Mouse (Mus musculus): Measurements from ENCODE around the gene Mgat2.
"Not testable (repeated sequence)": the region's sequence is repeated elsewhere in the genome, so short reads cannot be mapped to it uniquely, and the experiment has no call there.

The Mgat2 gene

DNA sequence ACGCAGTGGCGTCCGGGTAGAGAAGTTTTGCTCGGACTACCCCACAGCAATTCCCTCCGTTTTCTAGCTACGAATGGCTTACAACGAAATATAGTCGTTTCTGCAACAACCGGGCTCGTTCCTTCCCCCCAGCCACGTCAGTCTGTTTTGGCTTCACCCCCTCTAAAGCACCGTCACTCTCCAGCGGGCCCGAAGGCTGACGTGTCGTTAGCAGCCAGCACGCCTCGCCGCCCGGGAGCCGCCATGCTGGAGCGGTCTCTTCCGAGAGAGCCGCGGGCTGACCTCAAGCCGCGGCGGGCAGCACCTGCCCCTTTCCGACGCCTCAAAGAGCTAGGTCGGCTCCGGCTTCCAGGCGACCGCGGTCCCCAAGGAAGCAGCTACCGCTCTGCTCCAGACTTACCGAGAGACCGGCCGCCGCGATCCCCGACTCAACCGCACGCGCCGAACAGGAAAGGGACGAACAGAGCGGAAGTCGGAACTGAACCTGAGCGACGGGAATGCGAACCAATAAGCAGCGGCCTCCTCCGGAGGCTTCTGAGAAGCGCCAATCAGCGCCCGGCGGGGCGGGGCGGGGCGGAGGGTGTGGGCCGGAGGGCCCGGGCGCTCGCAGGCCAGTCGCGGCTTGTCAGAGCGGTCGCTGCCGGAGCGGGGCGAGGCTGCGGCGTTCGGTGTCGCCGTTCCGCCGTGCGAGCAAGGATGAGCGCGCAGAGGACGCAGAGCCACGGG lies at the start of gene Mgat2, which contains the start of gene Rpl36al:
Mgat2 (plus strand) TSS at position 575 of the 726 bp plus-strand sequence.
Rpl36al (minus strand) TSS at position 501 of the 726 bp plus-strand sequence.
- DNase-seq (ENCODE audit: low read depth in 1 of 2, low spot score in 2 of 2): peak; percentile 89 to 94

DNA sequence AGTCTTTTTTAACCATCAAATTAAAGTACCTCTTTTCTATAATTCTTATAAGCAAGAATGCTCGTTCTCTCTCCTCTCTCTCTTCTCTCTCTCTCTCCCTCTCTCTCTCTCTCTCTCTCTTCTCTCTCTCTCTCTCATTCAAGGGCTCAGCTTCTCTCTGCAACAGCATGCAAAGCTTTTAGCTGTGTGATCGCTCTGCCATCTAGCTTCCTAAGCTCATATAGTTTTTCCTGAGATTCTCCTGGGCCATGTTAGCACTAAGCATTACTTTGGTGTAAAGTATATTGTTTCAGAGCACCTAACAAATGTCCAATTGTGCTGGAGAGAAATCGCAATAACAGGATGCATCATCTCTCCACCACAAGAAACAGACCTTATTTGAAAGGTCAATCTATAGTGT lies 44.8 kb upstream of the Mgat2 start:
- no peak for DNase-seq (ENCODE audit: low read depth in 1 of 2, low spot score in 2 of 2)

DNA sequence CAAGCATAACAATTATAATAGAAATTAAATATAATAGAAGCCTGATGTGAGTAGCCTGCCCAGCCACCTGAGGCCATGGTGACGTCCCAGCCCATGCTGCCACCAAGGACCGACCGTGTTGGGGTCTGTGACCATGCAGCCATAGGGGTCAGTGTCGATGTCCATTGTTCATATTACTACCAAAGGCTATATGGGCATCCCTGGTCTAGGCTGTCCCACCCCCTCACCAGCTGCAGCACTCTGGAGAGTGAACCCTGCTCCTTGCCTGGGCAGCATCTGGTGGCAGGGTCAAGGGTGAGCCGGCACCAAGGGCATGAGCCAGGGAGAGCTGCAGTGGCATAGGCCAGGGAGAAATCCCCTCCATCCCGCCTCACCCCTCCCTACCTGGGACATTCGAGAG lies 44.1 kb upstream of the Mgat2 start:
- DNase-seq (ENCODE audit: low read depth in 1 of 2, low spot score in 2 of 2): no peak

DNA sequence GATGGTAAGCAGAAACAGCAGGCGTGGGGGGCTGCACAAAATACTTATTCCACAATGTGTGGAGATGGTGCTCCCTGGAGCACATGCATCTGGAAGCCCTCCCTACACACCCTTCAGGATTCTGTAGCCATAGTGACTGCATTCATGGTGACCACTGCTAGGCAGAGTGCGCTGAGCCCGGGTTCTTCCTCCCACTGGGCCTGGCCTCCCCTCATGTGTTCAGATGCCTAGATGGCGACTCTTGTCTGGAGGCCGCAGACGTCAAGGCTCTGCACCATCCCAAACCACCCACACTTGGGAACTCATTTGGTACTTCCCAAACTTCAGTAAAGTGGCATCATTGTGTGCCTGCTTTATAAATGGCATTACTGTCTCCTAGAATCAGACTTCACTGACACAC lies 40.5 kb upstream of the Mgat2 start:
- DNase-seq (ENCODE audit: low read depth in 1 of 2, low spot score in 2 of 2): no peak

DNA sequence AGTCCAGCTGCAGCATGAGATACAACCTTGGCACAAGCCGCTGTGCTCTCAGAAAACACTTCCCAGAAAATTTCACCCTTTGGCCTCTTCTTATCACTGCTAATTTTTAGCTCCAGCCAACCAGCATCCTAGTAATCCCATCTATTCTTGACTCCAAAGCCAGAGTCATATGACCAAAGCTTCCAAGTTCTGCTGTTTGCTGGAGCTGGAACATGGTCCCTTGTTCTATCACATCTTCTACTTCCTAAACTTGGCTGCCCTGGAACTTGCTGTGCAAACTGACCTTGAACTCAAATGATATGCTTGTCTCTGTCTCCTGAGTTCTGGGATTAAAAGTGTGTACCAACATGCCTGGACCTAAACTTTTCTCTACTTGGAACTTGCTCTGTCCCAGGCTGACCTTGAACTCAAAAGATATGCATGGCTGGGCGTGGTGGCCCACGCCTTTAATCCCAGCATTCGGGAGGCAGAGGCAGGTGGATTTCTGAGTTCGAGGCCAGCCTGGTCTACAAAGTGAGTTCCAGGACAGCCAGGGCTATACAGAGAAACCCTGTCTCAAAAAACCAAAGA lies 36.7 kb upstream of the Mgat2 start:
- no peak for DNase-seq (ENCODE audit: low read depth in 1 of 2, low spot score in 2 of 2)

DNA sequence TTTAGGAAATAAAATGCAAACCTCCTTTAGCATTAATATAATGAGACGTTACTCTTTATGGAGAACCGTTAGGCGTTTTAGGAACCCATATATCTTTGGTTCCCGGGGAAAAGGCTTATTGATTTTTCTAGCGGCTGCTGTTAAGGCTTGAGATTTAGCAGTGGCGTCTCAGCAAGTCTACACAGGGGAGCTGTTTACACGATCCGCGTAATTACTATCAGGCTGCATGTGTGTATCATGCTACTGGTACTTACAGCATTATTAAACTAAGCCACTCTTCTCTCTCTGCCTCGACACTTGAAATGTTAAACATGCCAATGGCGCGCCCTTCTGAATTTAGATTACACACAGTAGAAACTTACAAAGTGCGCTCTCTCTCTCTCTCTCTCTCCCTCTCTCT lies 33.9 kb upstream of the Mgat2 start:
- no peak for DNase-seq (ENCODE audit: low read depth in 1 of 2, low spot score in 2 of 2)

DNA sequence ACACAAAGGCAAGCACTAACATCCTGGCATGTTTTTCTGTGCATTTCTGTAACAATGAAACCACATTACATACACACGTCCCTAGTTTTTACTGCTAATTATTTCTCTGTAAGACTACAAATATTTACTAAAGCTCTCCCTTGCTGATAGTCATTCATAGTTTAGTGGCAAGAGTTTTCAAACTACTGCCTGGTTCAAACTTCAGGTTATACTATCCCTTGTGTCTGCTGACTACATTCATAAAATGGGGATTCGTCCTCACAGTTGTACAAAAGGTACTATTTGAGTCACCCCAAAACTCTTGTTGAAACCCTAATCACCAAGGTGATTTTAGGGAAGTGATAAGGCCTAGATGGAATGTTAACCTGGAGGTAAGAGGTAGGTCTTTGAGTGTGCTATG lies 28.0 kb upstream of the Mgat2 start:
- DNase-seq (ENCODE audit: low read depth in 1 of 2, low spot score in 2 of 2): no peak

DNA sequence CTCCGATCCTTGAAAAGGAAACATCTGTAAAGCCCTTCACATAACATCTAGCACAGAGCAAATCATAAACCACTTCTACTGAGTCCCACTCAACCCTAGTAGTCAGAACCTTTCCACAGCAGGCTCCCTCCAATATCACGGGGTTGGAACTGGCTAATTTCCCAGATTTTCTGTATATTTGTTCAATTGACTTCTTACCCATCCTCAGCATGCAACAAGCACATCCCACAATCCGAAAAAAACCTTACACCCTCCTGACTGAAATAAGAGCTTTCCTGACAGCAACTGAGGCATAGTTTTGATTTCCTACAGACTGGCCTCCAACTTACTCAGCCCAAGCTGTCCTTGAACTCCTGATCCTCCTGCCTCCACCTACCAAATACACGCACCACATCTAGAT lies 27.5 kb upstream of the Mgat2 start:
- no peak for DNase-seq (ENCODE audit: low read depth in 1 of 2, low spot score in 2 of 2)

DNA sequence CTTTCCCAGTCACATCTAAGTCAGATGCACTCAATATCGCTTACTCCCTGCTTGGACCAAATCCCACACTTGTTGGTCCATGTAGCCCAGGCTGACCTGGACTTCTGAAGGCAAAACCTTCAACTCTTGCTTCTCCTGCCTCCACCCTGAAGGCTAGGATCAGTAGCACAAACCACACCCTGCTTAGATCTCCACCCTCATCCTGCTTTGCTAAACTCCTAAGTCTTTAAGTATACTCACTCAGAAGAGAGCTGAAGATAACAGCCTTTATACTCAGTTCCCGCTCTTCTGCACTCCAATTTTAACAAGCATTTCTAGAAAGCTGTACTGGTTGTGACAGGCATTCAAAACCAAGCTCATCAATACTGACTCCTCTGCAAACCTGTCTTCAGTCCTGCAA lies 26.9 kb upstream of the Mgat2 start:
- no peak for DNase-seq (ENCODE audit: low read depth in 1 of 2, low spot score in 2 of 2)

DNA sequence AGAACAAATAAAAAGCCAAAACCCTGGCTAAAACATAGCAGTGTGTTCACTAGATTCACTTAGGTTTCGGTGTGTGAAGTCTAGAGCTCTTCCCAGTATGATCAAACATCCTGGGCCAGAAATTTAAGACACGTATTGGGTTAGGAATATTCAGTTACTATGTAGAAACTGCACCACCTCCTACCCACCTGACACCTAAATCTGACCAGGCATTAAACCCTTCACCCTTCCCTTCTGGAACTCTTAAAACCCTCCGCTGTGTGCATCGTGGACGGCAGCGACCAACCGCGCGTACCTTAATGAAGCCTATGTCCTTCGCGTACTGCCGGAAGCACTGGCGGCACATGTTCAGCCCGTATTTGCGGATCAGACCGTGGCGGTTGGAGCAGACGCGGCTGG lies 25.6 kb upstream of the Mgat2 start:
- DNase-seq (ENCODE audit: low read depth in 1 of 2, low spot score in 2 of 2): no peak

DNA sequence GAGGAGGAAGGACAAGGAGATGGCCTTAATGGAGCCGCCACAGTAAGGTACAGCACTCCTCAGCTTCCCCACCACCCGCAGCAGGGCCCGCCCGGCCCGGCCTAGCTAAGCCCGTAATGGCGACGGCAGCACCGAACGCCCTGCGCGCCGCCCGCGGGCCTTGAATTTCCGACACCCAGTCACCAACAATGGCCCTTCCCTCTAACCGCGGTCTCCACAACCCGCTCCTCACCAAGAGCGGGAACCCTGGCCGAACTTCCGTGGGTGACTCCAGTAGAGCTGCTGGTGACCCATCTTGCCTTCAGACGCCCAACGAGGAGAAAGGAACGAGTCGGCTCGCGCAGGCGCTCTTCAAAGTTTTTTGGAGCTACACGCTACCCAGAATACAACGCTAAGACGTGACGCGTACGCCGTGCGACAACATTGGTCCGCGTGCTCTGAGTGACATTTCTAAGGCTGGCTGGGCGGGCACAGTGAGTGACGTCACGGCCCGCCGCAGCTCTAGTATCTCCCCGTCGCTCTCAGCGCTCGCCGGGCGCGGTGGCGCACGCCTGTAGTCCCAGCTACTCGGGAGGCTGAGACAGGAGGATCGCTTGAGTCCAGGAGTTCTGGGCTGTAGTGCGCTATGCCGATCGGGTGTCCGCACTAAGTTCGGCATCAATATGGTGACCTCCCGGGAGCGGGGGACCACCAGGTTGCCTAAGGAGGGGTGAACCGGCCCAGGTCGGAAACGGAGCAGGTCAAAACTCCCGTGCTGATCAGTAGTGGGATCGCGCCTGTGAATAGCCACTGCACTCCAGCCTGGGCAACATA lies 25.0 kb upstream of the Mgat2 start, which contains the start of gene Rps29:
Rps29 (minus strand) TSS at position 422 of the 813 bp plus-strand sequence.
- peak; percentile 95 for DNase-seq (ENCODE audit: low read depth in 1 of 2, low spot score in 2 of 2)

DNA sequence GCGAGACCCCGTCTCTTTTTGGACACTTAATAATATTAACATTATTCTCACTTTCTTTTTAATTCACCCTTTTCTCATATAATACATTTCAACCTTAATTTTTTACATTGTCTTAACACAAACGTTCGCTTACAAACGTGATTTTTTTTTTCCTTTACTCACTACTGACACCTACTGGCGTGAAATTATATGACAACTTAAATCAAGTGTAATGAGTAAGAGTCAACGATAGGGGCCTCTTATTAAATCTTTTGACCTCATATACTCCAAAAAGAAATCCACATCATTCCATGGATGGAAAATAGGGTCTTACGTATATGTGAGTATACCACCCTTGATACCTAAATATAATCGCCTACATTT lies 24.4 kb upstream of the Mgat2 start:
- DNase-seq (ENCODE audit: low read depth in 1 of 2, low spot score in 2 of 2): no peak

DNA sequence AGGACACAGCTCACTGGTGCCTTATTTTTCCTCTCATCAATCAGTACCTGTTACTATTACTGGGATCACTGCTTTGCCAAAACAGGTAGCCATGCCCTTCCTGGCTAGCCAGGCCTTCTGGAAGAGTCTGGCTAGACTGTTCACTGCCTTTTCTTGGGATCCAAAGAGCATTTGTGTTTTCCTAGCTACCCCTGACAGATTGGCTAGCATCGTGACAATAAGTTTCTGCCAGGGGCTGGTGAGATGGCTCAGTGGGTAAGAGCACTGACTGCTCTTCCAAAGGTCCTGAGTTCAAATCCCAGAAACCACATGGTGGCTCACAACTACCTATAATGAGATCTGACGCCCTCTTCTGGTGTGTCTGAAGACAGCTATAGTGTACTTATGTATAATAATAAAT lies 23.3 kb upstream of the Mgat2 start:
- DNase-seq (ENCODE audit: low read depth in 1 of 2, low spot score in 2 of 2): not testable (repeated sequence)

DNA sequence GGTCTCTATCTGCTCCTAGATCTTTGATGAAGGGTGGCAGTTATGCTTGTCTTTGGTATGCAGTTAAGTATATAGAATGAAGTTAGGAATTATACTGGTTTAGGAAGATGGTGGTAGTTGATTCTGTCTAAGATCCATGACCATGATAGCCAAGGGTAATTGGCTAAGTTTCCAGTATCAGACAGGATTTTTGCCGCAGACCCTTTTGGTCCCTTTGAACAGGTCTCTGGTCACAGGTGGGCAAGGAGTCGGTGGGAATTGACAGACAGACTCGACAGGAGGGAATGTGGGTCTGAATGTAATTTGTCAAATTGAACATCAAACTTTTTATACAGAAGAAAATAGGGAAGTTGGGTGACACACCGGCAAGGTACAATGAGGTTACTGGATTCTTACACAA lies 20.4 kb upstream of the Mgat2 start:
- not testable (repeated sequence) for DNase-seq (ENCODE audit: low read depth in 1 of 2, low spot score in 2 of 2)

DNA sequence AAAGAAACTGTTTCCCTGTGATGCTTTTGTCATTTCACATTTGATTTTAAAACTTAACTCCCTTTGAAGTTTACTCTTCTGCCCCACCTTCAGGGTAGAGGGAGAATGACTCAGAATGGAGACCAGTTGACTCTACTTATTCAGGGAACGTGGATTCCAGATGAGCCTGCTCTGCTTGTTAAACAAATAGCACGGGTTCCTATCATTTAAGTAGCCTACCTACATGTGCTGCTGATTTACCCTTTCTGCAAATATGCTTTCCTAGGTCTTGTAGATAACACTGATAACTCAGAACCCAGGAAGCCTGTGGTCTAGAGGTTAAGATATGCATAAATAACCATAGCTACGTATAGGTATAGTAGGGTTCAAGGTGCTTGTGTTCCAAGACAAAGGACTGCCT lies 19.1 kb upstream of the Mgat2 start:
- DNase-seq (ENCODE audit: low read depth in 1 of 2, low spot score in 2 of 2): no peak

DNA sequence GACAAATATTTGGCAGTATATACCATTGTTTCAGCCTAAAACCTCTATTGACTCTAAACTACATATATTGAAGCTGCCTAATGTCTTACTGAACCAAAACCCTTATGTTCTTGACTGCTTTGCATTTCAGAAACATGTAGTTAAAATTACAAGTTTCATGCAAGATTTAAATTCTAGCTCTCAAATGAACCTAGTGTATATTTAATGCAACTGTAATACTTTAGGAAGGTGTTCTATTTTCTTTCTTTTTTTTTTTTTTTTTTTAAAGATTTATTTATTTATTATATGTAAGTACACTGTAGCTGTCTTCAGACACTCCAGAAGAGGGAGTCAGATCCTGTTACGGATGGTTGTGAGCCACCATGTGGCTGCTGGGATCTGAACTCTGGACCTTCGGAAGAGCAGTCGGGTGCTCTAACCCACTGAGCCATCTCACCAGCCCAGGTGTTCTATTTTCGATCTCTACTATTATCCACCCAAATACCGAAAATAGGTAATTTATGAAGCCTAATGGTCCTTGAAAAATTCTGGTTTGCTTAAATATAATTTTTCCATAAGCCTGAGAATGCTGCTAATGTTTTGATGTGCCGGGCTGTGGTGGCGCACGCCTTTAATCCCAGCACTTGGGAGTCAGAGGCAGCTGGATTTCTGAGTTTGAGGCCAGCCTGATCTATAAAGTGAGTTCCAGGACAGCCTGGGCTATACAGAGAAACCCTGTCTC lies 16.9 kb upstream of the Mgat2 start:
- not testable (repeated sequence) for DNase-seq (ENCODE audit: low read depth in 1 of 2, low spot score in 2 of 2)

DNA sequence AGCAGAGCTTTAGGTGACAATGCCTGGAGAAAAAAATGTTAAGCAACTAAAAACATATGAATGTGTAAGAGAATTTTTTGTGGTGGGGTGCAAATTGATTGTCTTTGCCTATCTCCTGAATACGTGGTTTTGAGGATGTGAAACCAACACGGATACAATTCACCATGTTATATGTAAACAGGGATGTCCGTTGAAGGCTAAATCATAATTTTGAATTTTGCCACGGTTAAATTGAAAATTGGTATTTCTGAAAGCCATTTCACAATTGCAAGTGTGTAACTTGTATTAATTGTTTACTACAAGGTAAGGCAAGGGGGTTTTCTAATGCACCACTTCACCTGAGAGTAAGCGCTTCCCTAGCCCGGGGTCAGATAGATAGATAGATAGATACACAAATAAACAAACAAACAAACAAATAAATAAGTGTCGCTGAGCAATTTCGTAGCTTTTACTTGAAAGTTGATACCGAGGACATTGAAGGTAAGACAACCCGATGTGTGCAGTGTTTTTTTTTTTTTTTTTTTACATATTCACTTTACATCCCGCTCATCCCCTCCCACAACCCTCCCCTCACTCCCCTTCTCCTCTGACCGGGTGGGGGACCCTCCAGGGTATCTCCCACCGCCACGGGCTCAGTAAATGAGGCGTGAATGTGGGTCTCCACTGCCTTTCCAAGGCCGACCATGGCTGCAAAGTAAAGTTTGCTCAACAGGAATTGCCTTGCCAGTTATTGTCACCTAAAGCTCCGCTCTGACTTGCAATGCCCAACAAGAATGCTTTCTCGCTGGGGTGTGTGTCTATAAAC lies 16.1 kb upstream of the Mgat2 start:
- DNase-seq (ENCODE audit: low read depth in 1 of 2, low spot score in 2 of 2): no peak

DNA sequence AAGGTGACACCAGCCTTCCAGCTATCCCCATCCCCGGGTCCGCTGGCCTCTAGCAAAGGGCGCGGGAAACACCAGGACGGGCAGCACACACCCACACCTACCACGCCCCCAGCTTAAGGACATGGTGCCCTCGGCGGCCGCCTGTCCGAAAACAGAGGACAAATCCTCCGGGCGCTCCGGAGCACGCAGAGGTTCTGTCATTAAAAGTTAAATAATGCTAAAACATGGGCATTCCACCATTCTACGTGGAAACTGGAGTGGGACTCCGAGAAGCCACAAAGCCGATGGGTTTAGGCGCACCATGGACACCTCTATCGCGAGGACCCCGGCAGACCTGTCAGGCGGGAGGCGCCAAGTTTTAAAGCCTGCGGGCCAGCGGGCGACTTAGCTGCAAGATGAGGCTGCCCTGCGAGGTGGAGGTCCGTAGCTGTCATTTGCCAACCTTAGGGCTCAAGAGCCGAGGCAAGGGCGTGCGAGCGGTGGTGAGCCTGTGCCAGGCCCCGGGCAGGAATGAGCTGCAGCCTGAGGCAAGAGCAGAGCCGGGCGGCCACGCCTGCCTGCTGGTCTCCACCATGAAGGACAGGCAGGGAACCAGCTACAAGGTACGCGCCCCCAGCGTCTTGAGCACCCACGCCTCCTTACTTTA lies 15.4 kb upstream of the Mgat2 start, which contains the start of gene Lrr1:
Lrr1 (plus strand) TSS at position 354 of the 646 bp plus-strand sequence.
- DNase-seq (ENCODE audit: low read depth in 1 of 2, low spot score in 2 of 2): peak; percentile 71 to 86

DNA sequence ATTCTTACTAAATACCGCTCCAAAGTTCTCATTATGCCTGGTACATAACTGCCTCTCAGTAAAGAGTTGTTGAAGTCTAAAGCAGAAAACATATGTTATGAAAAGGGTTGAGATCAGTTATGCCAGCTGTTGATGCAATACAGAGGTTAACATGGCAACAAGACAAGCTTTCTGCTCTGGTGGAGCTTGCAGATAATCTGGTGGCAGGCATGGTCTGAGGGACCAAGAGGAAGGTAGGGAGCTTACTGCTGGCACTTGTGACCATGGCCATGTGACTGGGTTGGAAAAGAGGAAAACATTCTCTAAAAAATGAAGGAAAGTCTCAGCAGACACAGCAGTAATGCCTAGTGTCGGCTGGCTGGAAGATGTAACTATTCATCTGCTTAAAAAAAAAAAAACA lies 12.7 kb upstream of the Mgat2 start:
- DNase-seq (ENCODE audit: low read depth in 1 of 2, low spot score in 2 of 2): no peak

DNA sequence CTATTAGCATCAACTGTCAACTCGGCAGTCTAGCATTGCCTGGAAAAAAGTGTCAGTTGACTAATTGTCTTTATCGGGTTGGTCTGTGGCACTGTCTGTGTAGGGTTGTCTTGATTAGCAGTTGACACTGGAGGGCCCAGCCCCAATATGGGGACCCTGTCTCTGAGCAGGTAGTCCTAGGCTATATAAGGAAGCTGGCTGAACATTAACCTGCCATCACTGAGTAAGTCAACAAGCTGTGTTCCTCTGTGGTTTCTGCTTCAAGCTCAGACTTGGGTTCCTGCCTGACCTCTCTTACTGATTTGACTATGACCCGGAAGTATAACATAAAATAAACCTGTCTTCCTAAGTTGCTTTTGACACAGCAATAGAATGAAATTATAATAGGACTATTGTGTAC lies 8.0 kb upstream of the Mgat2 start:
- no peak for DNase-seq (ENCODE audit: low read depth in 1 of 2, low spot score in 2 of 2)
